ENCODE assay signal across 14 mouse cellular contexts in the genomic region with DNA sequence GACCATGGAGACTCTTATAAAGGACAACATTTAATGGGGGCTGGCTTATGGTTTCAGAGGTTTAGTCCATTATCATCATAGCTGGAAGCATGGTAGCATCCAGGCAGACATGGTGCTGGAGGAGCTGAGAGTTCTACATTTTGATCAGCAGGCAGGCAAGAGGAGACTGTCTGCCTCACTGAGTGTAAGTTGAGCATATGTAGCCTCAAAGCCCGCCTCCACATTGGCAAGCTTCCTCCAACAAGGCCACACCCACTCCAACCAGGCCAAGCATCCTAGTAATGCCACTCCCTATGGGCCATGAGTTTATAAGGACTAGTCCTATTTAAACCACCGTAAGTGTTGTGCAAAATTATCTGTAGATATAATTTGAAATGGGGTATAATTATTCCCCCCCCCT.
"Had no signal": no experiment of that assay in that cellular context is flagged by ENCODE, and none has a peak within 500 bp of the region (broad histone marks: within the 10 kb centered on the region; RNA-seq: fewer than 3 reads in every experiment).

No protein-coding gene starts in this region.

- H3K4me1 ChIP-seq: midbrain, embryonic 15.5 days; neural tube, embryonic 12.5 days had no signal

- ATAC-seq: lung, postnatal 0 days; midbrain, embryonic 15.5 days had no signal

- H3K4me3 ChIP-seq: layer of hippocampus, adult 2 months; limb, embryonic 13.5 days; megakaryocyte, embryonic 14.5 days; midbrain, embryonic 15.5 days; neural tube, embryonic 12.5 days had no signal

- DNase-seq: kidney, postnatal 10 days; kidney, postnatal 4 days; left cerebral cortex, postnatal 4 days; lung, adult 18-20 months; lung, postnatal 4 days; thymus, postnatal 4 days had no signal

- H3K27me3 ChIP-seq: limb, embryonic 13.5 days; midbrain, embryonic 15.5 days; neural tube, embryonic 12.5 days had no signal

- H3K9me3 ChIP-seq: limb, embryonic 13.5 days; megakaryocyte, embryonic 14.5 days; midbrain, embryonic 15.5 days; neural tube, embryonic 12.5 days had no signal

- H3K36me3 ChIP-seq: limb, embryonic 13.5 days; midbrain, embryonic 15.5 days; neural tube, embryonic 12.5 days had no signal

- H3K27ac ChIP-seq: layer of hippocampus, adult 2 months; limb, embryonic 13.5 days; liver, embryonic 14.5 days; midbrain, embryonic 15.5 days; neural tube, embryonic 12.5 days had no signal

- H3K9ac ChIP-seq: limb, embryonic 13.5 days; liver, embryonic 14.5 days; midbrain, embryonic 15.5 days; neural tube, embryonic 12.5 days had no signal

- H3K4me2 ChIP-seq: limb, embryonic 13.5 days; midbrain, embryonic 11.5 days; midbrain, embryonic 15.5 days; neural tube, embryonic 12.5 days had no signal
